Mouse (Mus musculus): ENCODE measurements around the gene Fam241a.

DNA sequence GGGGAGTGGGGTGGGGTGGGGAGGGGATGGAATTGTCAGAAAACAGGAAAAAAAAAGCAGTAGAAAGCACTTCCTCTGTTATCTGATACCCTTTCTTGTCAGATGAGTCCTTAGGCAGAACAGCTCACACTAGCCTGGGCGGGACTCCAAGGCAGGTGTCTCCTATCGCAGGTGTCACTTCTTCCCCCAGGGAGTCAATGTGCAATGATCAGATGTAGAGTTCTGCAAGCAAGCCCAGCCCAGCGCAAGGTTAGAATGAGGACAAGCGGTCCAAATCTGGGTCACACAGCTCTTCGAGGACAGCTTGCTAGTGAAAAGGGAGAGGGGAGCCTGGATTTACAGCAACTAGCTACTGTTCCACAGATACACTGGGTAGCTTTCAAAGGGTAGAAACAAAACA, 26.0 kb upstream of the Fam241a start:
- TF ChIP-seq EP300 (optimal IDR thresholded peaks at IDR 0.05) (no peak), CTCF (IDR thresholded peaks at IDR 0.05; ENCODE audit: low read depth) (no peak)
